In genomic region chr19:22596715-22597114, GRCm38 (mm10) we compare ENCODE assay signal across 10 mouse cellular contexts.
DNase-seq lines count a peak whose midpoint lies in the region; TF ChIP-seq lines count a peak whose summit lies in the region.
"Had no signal": no experiment of that assay in that cellular context is flagged by ENCODE, and none has a peak within 500 bp of the region (broad histone marks: within the 10 kb centered on the region; RNA-seq: fewer than 3 reads in every experiment).

No protein-coding gene starts in this region.

- intact Hi-C loops in gastrocnemius, adult 2 months (cut with DNase I) = no loop called here
- intact Hi-C loops in left cerebral cortex, postnatal 25 days (cut with DNase I) = no loop called here

- H3K79me2 ChIP-seq in C2C12 (ENCODE audit: control insufficient read depth, insufficient read depth) = no peaks in the 10 kb centered on the region

- H3ac ChIP-seq in C2C12 (ENCODE audit: control insufficient read depth, insufficient read length, low read depth) = no peak overlapping the region

- no peaks in the 10 kb centered on the region for H3K36me3 ChIP-seq in C2C12 (ENCODE audit: control insufficient read depth, insufficient read depth)
- H3K36me3 ChIP-seq: heart, embryonic 10.5 days; midbrain, embryonic 10.5 days had no signal

- TF ChIP-seq CTCF in gastrocnemius, adult 2 months (IDR thresholded peaks at IDR 0.05) = no peak
- no peak for TF ChIP-seq CTCF in C2C12 (IDR thresholded peaks at IDR 0.05; ENCODE audit: control insufficient read depth, insufficient read depth, insufficient read length)

- H3K27me3 ChIP-seq in C2C12 (ENCODE audit: control insufficient read depth, insufficient read depth, insufficient read length) = no peaks in the 10 kb centered on the region

- H3K4me3 ChIP-seq in gastrocnemius, adult 2 months = no peak overlapping the region
- H3K4me3 ChIP-seq in C2C12 (ENCODE audit: insufficient read depth, poor library complexity, severe bottlenecking) = no peak overlapping the region
- H3K4me3 ChIP-seq: heart, embryonic 10.5 days; midbrain, embryonic 10.5 days had no signal

- no peaks in the 10 kb centered on the region for H3K79me3 ChIP-seq in C2C12 (ENCODE audit: low read depth)

- H3K27ac ChIP-seq in gastrocnemius, adult 2 months = no peak overlapping the region
- H3K27ac ChIP-seq: heart, embryonic 10.5 days; midbrain, embryonic 10.5 days had no signal

- peak; percentile 14 for DNase-seq in gastrocnemius, adult 2 months
- no peak for DNase-seq in gastrocnemius, postnatal 10 days
- DNase-seq in frontal cortex, adult 2 months (ENCODE audit: extremely low spot score in 1 of 2, low spot score in 1 of 2) = peak; percentile 62 to 81
- DNase-seq in left cerebral cortex, postnatal 25 days (ENCODE audit: low spot score in 2 of 2) = peak; percentile 65 to 88
- no peak for DNase-seq in ovary, postnatal 10 days (ENCODE audit: low spot score)
- DNase-seq in spleen, postnatal 36 days (ENCODE audit: low spot score in 2 of 2) = no peak
- DNase-seq in kidney, postnatal 36 days = no peak

TF ChIP-seq in C2C12, 6 proteins besides CTCF, POLR2A, EP300 and RAD21:
- no peak for TF ChIP-seq FOSL1 (IDR thresholded peaks at IDR 0.05; ENCODE audit: insufficient read depth, low read length, poor library complexity, severe bottlenecking)
- peak; percentile 80 for TF ChIP-seq MYOD1 (IDR thresholded peaks at IDR 0.05; ENCODE audit: control insufficient read depth, insufficient read length, low read depth)
TF ChIP-seq in C2C12: peak in this region for 1.

Comparison
In these comparisons a context has a peak if more than half of its experiments do, and no peak if none do; other contexts are left out.
1. DNase-seq: peak in gastrocnemius, adult 2 months (single experiment), frontal cortex, adult 2 months (2 of 2) and left cerebral cortex, postnatal 25 days (2 of 2); none in gastrocnemius, postnatal 10 days (single experiment), ovary, postnatal 10 days (single experiment), spleen, postnatal 36 days (0 of 2) and kidney, postnatal 36 days (0 of 2).